Mouse (Mus musculus): ENCODE data around the gene Otulin. TPM values are rescaled to one million over a fixed set of nuclear protein-coding genes. Genes with fewer than 3 reads are reported as not detected.

The Otulin gene
- polyA plus RNA-seq, 1 experiment from 2014 or later = 29.5 TPM

- no peak overlapping the region for H3K4me3 ChIP-seq (ENCODE audit: low read depth, low read length)
- no peak overlapping the region for H3K9ac ChIP-seq (replicated peaks; ENCODE audit: low read depth, low read length)
- H3K36me3 ChIP-seq (ENCODE audit: control insufficient read depth, insufficient read depth, low read length) = 0 out of 2 replicates have a peak, but pooled peaks cover 8% of the 10 kb centered on the region
- WGBS = 20% methylated on average over 6 of the region's 6 CpGs
- H3K27me3 ChIP-seq (ENCODE audit: control insufficient read depth, insufficient read depth, low read length) = no peaks in the 10 kb centered on the region
- H3K4me2 ChIP-seq (ENCODE audit: low read depth, low read length) = no peak overlapping the region
- peak; percentile 87 for ATAC-seq (ENCODE audit: low read depth)
- H3K4me1 ChIP-seq (ENCODE audit: control insufficient read depth, insufficient read depth, low read length) = no peaks in the 10 kb centered on the region
- H3K27ac ChIP-seq (ENCODE audit: low read depth, low read length) = no peak overlapping the region
- H3K9me3 ChIP-seq (ENCODE audit: control insufficient read depth, low read length) = no peaks in the 10 kb centered on the region
These were observed 17.8 kb downstream of the Otulin start for GRCm38 (mm10) chr15:27612533-27613221.

DNA sequence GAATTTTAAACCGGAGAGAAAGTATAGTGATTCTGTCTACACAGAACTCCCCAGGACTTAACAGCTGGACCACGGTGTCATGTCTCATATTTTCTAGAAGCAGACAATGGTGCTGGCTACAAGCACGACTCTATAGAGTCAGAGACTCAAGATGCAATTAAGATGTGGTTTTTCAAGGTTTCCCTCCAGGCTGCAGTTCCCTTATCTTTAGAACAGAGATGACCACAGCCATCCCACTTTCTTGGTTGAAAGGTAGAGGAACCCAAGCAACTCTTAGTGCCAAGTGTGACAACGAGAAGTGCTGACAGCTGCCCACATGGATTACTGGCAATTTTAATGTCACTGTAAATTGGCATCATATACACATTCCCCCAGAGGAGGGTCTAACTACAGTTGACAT is 20.9 kb downstream of the Otulin start:
- no peak for ATAC-seq (ENCODE audit: low read depth)
- Histone ChIP-seq H3K27ac (ENCODE audit: low read depth, low read length) (no peak overlapping the region), H3K9ac (replicated peaks; ENCODE audit: low read depth, low read length) (no peak overlapping the region), H3K4me2 (ENCODE audit: low read depth, low read length) (no peak overlapping the region), H3K36me3 (ENCODE audit: control insufficient read depth, insufficient read depth, low read length) (0 out of 2 replicates have a peak, but pooled peaks cover 5% of the 10 kb centered on the region), H3K4me3 (ENCODE audit: low read depth, low read length) (no peak overlapping the region), H3K9me3 (ENCODE audit: control insufficient read depth, low read length) (no peaks in the 10 kb centered on the region), H3K27me3 (ENCODE audit: control insufficient read depth, insufficient read depth, low read length) (no peaks in the 10 kb centered on the region), H3K4me1 (ENCODE audit: control insufficient read depth, insufficient read depth, low read length) (no peaks in the 10 kb centered on the region)
- WGBS = 78% methylated on average over 4 of the region's 4 CpGs

GRCm38 (mm10) chr15:27605252-27605651 is 25.2 kb downstream of the Otulin start:
- Histone ChIP-seq H3K4me3 (ENCODE audit: low read depth, low read length) (no peak overlapping the region), H3K4me1 (ENCODE audit: control insufficient read depth, insufficient read depth, low read length) (no peaks in the 10 kb centered on the region), H3K27me3 (ENCODE audit: control insufficient read depth, insufficient read depth, low read length) (no peaks in the 10 kb centered on the region), H3K36me3 (ENCODE audit: control insufficient read depth, insufficient read depth, low read length) (0 out of 2 replicates have a peak, but pooled peaks cover 5% of the 10 kb centered on the region), H3K9ac (replicated peaks; ENCODE audit: low read depth, low read length) (no peak overlapping the region), H3K27ac (ENCODE audit: low read depth, low read length) (no peak overlapping the region), H3K9me3 (ENCODE audit: control insufficient read depth, low read length) (no peaks in the 10 kb centered on the region), H3K4me2 (ENCODE audit: low read depth, low read length) (no peak overlapping the region)
- 0 out of 2 replicates have a peak, but pooled peaks have one; percentile 28 for ATAC-seq (ENCODE audit: low read depth)
- WGBS = 78% methylated on average over 3 of the region's 3 CpGs

DNA sequence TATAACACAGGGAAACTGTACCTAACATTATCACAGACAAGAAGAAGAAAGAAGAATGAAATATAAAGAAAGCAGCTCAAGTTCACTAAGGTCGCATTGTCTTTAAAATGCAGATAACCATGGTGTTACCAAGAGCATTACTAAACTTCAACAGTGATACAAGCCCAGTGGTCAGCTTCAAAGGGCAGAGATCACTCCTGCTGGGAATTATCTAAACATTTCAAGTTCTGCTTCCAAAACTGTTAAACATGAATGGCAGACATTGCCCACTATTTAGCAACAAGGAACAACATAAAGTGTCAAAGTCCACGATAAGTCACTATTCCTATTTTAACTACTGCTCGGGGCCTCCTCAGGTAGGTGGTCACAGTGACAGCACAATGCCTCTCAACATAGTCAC is 25.9 kb downstream of the Otulin start:
- no peak overlapping the region for H3K4me3 ChIP-seq (ENCODE audit: low read depth, low read length)
- no peak overlapping the region for H3K27ac ChIP-seq (ENCODE audit: low read depth, low read length)
- H3K4me2 ChIP-seq (ENCODE audit: low read depth, low read length) = no peak overlapping the region
- ATAC-seq (ENCODE audit: low read depth) = no peak
- no peaks in the 10 kb centered on the region for H3K4me1 ChIP-seq (ENCODE audit: control insufficient read depth, insufficient read depth, low read length)
- WGBS = 86% methylated on average over 3 of the region's 3 CpGs
- 0 out of 2 replicates have a peak, but pooled peaks cover 5% of the 10 kb centered on the region for H3K36me3 ChIP-seq (ENCODE audit: control insufficient read depth, insufficient read depth, low read length)
- H3K9ac ChIP-seq (replicated peaks; ENCODE audit: low read depth, low read length) = no peak overlapping the region
- no peaks in the 10 kb centered on the region for H3K9me3 ChIP-seq (ENCODE audit: control insufficient read depth, low read length)
- H3K27me3 ChIP-seq (ENCODE audit: control insufficient read depth, insufficient read depth, low read length) = no peaks in the 10 kb centered on the region

- no peak overlapping the region for H3K9ac ChIP-seq (replicated peaks; ENCODE audit: low read depth, low read length)
- no peaks in the 10 kb centered on the region for H3K4me1 ChIP-seq (ENCODE audit: control insufficient read depth, insufficient read depth, low read length)
- H3K9me3 ChIP-seq (ENCODE audit: control insufficient read depth, low read length) = no peaks in the 10 kb centered on the region
- 88% methylated on average over 5 of the region's 5 CpGs for WGBS
- H3K4me3 ChIP-seq (ENCODE audit: low read depth, low read length) = no peak overlapping the region
- ATAC-seq (ENCODE audit: low read depth) = no peak
- H3K36me3 ChIP-seq (ENCODE audit: control insufficient read depth, insufficient read depth, low read length) = peaks cover 4% of the 10 kb centered on the region; the same call in 1 of the 2 replicates
- no peak overlapping the region for H3K4me2 ChIP-seq (ENCODE audit: low read depth, low read length)
- no peak overlapping the region for H3K27ac ChIP-seq (ENCODE audit: low read depth, low read length)
- H3K27me3 ChIP-seq (ENCODE audit: control insufficient read depth, insufficient read depth, low read length) = no peaks in the 10 kb centered on the region
These were observed 30.0 kb downstream of the Otulin start for GRCm38 (mm10) chr15:27600524-27600923.

DNA sequence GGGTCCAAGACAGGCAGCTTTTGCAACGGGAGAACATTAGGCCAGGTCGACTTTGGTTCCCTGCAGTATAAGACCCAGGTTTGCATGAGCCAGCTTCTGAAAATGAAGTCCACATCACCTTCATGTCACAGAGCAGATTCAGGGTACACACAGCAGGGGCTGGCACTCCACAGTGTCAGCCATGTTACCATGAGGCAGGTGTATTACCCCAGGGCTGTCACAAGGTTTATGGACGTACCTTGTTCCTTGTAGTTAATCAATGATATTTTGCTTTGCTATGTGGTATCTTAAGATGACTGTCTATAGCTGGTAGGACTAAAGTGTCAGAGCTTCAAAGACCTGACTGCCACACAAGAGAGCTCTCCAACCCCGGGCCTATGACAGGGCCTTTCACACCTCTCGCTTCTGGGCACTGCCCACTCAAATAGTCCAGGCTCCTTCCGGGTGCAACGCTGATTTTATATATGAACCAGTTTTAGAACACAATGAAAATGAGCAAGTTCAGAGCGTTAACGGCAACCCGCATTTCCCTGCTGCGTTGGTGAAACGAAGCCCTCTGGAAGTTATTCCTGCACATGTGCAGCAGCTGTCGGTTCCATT is 31.6 kb downstream of the Otulin start:
- 94% methylated on average over 13 of the region's 13 CpGs for WGBS
- Histone ChIP-seq H3K9ac (replicated peaks; ENCODE audit: low read depth, low read length) (no peak overlapping the region), H3K9me3 (ENCODE audit: control insufficient read depth, low read length) (no peaks in the 10 kb centered on the region), H3K27me3 (ENCODE audit: control insufficient read depth, insufficient read depth, low read length) (no peaks in the 10 kb centered on the region), H3K4me3 (ENCODE audit: low read depth, low read length) (no peak overlapping the region), H3K27ac (ENCODE audit: low read depth, low read length) (no peak overlapping the region), H3K36me3 (ENCODE audit: control insufficient read depth, insufficient read depth, low read length) (peaks cover 9% of the 10 kb centered on the region; the same call in 1 of the 2 replicates), H3K4me1 (ENCODE audit: control insufficient read depth, insufficient read depth, low read length) (no peaks in the 10 kb centered on the region), H3K4me2 (ENCODE audit: low read depth, low read length) (no peak overlapping the region)
- no peak for ATAC-seq (ENCODE audit: low read depth)

GRCm38 (mm10) chr15:27597516-27597915 is 33.0 kb downstream of the Otulin start:
- Histone ChIP-seq H3K4me3 (ENCODE audit: low read depth, low read length) (no peak overlapping the region), H3K4me1 (ENCODE audit: control insufficient read depth, insufficient read depth, low read length) (no peaks in the 10 kb centered on the region), H3K9ac (replicated peaks; ENCODE audit: low read depth, low read length) (no peak overlapping the region), H3K36me3 (ENCODE audit: control insufficient read depth, insufficient read depth, low read length) (peaks cover 19% of the 10 kb centered on the region), H3K4me2 (ENCODE audit: low read depth, low read length) (no peak overlapping the region), H3K9me3 (ENCODE audit: control insufficient read depth, low read length) (no peaks in the 10 kb centered on the region), H3K27ac (ENCODE audit: low read depth, low read length) (no peak overlapping the region), H3K27me3 (ENCODE audit: control insufficient read depth, insufficient read depth, low read length) (no peaks in the 10 kb centered on the region)
- ATAC-seq (ENCODE audit: low read depth) = no peak
- WGBS = 86% methylated on average over 4 of the region's 4 CpGs

GRCm38 (mm10) chr15:27596463-27597140 is 33.9 kb downstream of the Otulin start:
- ATAC-seq (ENCODE audit: low read depth) = no peak
- no peaks in the 10 kb centered on the region for H3K9me3 ChIP-seq (ENCODE audit: control insufficient read depth, low read length)
- no peak overlapping the region for H3K27ac ChIP-seq (ENCODE audit: low read depth, low read length)
- no peak overlapping the region for H3K4me3 ChIP-seq (ENCODE audit: low read depth, low read length)
- H3K27me3 ChIP-seq (ENCODE audit: control insufficient read depth, insufficient read depth, low read length) = no peaks in the 10 kb centered on the region
- 72% methylated on average over 3 of the region's 3 CpGs for WGBS
- H3K9ac ChIP-seq (replicated peaks; ENCODE audit: low read depth, low read length) = no peak overlapping the region
- peaks cover 22% of the 10 kb centered on the region for H3K36me3 ChIP-seq (ENCODE audit: control insufficient read depth, insufficient read depth, low read length)
- H3K4me2 ChIP-seq (ENCODE audit: low read depth, low read length) = no peak overlapping the region
- H3K4me1 ChIP-seq (ENCODE audit: control insufficient read depth, insufficient read depth, low read length) = no peaks in the 10 kb centered on the region

- WGBS = 57% methylated on average over 8 of the region's 8 CpGs
- Histone ChIP-seq H3K27me3 (ENCODE audit: control insufficient read depth, insufficient read depth, low read length) (no peaks in the 10 kb centered on the region), H3K4me3 (ENCODE audit: low read depth, low read length) (no peak overlapping the region), H3K27ac (ENCODE audit: low read depth, low read length) (no peak overlapping the region), H3K9ac (replicated peaks; ENCODE audit: low read depth, low read length) (no peak overlapping the region), H3K4me1 (ENCODE audit: control insufficient read depth, insufficient read depth, low read length) (no peaks in the 10 kb centered on the region), H3K4me2 (ENCODE audit: low read depth, low read length) (no peak overlapping the region), H3K9me3 (ENCODE audit: control insufficient read depth, low read length) (no peaks in the 10 kb centered on the region), H3K36me3 (ENCODE audit: control insufficient read depth, insufficient read depth, low read length) (peaks cover 22% of the 10 kb centered on the region)
- ATAC-seq (ENCODE audit: low read depth) = no peak
These were observed 34.9 kb downstream of the Otulin start for GRCm38 (mm10) chr15:27595560-27595959.

Data from neural tube, embryonic 14.5 days (tissue).